Mouse (Mus musculus) left cerebral cortex, postnatal 25 days (tissue): ENCODE data around the gene Ppp2r3c. TPM values are rescaled to one million over a fixed set of nuclear protein-coding genes. Genes with fewer than 3 reads are reported as not detected.
"Not testable (repeated sequence)": the region's sequence is repeated elsewhere in the genome, so short reads cannot be mapped to it uniquely, and the experiment has no call there.

ENCODE experiments used
- DNase-seq, 2 experiments: peaks; one replicate each; pipeline ENCODE4 v3.0.0; 2022; ENCODE audit warnings: low spot score in 2 of 2, mixed read lengths in 1 of 2
- intact Hi-C: fragments of 180-260 bp; cut with DNase I; formaldehyde crosslinking; loops from one replicate; pipeline ENCODE4 v1.15.1; 2025
- total RNA-seq, 2 experiments: library from RNA; stranded (reverse); gene quantifications; 2 replicates each; pipeline ENCODE4 v1.2.3; 2021

Ppp2r3c gene
- total RNA-seq, 2 experiments from 2014 or later = 11.4 to 13.9 TPM

DNA sequence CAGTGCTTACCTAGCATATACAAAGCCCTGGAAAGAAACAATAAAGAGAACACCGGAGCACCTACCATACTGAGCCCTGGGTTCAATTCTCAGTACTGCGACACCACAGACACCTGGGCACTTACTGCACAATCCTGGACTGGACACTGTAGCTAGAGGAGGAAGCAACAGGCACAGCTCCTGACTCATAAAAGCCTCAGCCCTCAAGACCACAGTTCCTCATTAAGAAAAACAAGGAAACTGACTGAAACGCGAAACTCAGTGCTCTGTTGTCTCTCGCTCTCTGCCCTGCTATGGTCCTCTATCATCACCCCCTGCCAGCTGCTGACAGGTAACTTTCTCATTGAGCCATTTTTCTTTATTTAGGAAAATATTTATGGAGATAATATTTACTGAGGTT is 3.5 kb downstream of the Ppp2r3c start, which contains the start of gene 1110008L16Rik:
TSS of gene 1110008L16Rik (plus strand) at position 242 of the 400 bp plus-strand sequence.
- no peak for DNase-seq
- intact Hi-C loops = loop anchor here (10.0 kb wide), 1 partner anchor 465 kb away; no protein-coding TSS in a partner anchor

DNA sequence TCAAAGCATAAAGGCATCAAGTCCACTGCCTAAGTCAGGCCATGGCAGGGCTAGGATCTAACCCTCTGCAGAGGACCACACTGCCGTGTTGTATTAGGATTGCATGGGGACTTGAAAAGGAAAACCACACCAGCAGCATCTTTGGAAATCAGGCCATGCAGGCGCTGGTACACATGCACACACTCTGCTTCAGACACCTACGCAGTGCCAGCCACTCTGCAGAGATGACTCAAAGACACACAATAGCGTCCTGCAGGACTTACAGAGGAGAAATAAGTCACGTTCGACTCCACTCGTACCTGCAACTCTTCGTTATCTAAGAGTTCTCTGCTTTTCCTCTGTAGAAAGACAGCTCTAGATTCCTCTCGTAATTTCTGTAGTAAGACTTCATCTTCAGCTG is 4.7 kb downstream of the Ppp2r3c start:
- intact Hi-C loops = loop anchor here (10.0 kb wide), 1 partner anchor 463 kb away; no protein-coding TSS in a partner anchor
- DNase-seq = peak in 1 of 2 experiments; percentile 69

DNA sequence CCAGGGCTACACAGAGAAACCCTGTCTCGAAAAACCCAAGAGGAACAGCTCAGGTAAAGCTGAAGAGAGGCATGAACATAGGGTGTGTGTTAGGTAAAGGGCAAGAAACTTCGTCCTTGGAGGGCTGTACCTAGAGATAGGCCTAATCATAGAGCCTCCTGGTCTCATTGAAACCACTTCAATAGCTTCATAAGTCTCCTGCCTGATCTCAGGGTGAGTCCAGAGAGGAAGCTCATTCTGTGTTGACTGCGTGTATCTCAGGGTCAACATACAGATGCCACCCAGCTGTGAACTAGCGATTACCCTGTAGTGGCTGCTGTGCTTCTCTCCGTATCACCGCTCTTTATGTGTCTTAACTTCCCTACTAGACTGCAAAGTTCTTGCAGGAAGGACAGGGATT is 25.2 kb downstream of the Ppp2r3c start:
- intact Hi-C loops = not testable (repeated sequence)

DNA sequence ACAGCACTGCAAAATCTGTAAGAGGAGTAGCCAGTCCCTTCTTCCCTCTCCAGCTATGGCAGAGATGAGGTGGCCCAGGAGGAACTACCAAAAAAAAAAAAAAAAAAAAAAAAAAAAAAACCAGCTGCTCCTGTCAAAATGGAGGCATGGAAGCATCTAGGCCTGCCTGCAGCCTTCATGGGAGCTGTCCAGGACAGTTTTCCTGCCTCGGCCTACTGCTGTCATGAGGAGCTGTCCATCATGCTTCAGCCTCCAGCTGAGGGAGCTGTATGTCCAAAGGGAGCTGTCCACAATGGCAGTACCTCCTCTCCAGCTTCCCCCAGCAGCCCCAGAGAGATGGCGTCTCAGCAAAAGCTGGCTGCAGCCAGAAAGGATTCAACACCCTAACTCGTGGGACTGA is 30.6 kb downstream of the Ppp2r3c start:
- no peak for DNase-seq
- intact Hi-C loops = no loop called here

More for the DNA sequence above, 25.2 kb downstream of the Ppp2r3c start:
- not testable (repeated sequence) for DNase-seq

DNA sequence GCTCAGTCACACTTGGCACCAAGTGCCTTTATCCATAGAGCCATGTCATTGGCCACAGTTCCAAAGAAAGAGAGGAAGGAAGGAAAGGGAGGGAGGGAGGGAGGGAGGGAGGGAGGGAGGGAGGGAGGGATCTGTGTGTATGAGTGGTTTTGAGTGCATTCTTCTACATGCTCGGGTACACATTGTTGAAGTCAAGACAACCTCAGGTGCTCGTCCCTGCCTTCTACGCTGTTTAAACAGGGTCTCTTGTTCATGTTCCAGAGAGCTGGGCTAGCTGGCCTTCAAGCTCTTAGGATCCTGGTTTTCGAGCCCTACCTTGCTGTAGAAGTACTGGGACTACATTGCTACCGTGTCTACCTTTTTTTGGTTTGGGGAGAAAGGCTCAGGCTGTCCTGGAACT is 39.4 kb downstream of the Ppp2r3c start:
- intact Hi-C loops, DNase-seq: not testable (repeated sequence)

DNA sequence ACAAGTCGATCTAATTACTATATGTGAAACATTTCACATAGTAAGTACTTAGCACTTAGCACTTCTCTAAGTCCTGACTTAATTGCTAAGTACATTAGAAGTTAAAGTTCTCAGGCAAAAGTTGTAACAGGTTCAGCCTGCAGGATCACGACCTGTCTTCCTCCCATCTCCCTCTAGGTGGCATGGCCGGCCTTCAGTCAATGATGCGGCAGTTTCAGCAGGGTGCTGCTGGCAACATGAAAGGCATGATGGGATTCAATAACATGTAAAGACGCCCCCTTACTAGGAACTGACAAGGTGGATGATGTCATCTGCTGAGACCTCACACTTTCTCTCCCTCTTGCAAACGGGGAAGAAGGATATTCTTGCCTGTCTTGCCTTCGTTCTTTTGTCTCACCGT is 40.8 kb downstream of the Ppp2r3c start:
- DNase-seq, intact Hi-C loops: not testable (repeated sequence)

DNA sequence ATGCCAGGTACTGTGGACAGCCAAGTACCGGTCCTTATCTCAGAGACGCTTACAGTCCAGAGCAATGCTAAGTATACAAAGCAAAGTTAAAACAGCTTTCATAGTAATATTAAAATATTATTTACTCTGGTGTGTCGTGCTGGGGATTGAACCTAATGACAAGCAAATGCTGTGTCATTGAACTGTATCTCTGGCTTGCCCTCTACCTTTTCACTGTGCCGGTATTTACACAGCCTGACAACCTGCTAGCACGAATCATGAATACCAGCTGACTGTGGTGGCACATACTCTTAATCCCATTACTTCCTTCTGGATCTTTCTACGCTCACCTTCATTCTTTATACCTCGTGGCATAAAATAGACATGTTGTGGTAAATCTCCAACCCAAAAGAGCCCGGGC is 60.6 kb downstream of the Ppp2r3c start:
- DNase-seq, intact Hi-C loops: not testable (repeated sequence)

DNA sequence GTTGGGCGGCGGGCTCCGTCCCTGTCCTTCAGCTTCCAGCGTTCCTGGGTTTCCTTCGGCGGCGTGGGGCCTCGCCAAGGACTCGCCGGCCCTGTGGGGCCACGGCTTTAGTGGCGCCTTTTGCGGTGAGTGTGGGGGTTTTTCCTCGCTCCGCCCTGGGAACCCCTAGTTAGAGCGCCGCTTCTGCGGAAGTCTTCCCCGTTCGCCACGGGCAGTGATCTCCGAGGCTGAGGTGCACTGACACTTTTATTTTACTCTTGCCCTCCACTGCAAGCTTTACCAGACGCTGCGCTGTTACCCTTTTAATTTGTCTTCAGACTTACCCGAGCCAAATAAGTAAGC is 72.3 kb downstream of the Ppp2r3c start:
- DNase-seq, intact Hi-C loops: not testable (repeated sequence)

DNA sequence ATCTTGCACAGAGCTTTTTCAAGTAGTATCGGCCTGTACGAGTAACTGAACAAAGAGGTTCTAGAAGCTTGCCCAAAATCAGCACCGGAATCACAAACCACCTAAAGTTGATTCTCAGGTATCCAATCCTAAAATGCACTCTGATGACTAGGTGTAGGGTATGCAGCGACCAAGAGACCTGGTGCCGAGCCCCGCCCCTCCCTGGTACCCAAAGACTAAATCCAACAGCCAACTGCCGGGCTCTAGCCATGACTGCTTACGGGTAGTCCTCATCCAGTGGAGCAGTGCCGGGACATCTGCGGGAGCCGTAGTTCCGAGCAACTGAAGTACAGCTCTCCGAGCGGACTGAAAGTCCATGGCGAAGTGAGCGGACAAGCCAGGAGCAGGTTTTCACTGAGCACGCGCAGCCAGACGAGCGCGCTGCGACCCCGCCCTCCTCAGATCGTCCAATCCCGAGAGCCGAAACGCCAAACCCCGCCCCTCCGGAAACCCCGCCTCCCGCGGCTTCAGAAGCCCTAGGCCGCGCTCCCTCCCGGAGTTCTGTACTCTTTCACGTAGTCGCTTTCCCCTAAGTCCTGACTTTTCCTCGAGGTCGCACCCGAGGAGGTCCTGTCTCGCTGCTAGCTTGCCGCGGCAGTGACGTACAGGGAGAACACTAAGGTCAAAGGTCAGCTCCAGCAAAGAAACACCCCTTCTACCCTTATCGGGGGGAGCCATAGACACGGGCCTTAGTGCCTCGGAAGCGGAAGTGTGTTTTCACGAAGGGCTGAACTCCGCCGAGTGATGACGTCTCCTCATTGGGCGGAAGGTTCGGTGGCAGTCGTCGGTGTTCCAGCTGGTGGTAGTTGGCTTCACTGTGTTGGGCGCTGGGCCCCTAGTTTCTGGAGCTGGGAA is 72.9 kb downstream of the Ppp2r3c start, which contains the start of gene Srp54c:
TSS of gene Srp54c (plus strand) at position 543 of the 894 bp plus-strand sequence.
- intact Hi-C loops, DNase-seq: not testable (repeated sequence)

Other genes starting within 250 kb of the Ppp2r3c start
- 1 to 10 TPM; 8.4 to 9.6 TPM for gene 2700097O09Rik, start 222.9 kb downstream of the Ppp2r3c start, total RNA-seq
- gene Srp54a, start 222.7 kb downstream of the Ppp2r3c start, total RNA-seq = 10 to 100 TPM; 91.1 to 95.7 TPM
- 10 to 100 TPM; 18.0 to 19.4 TPM for gene Fam177a, start 178.5 kb downstream of the Ppp2r3c start, total RNA-seq
- 10 to 100 TPM; 53.7 to 57.4 TPM for gene Srp54b, start 147.9 kb downstream of the Ppp2r3c start, total RNA-seq
- gene 1700047I17Rik2, start 103.4 kb downstream of the Ppp2r3c start, total RNA-seq = under 1 TPM; 0.39 to 0.44 TPM
- 10 to 100 TPM; 34.5 to 38.0 TPM for gene Srp54c, start 72.8 kb downstream of the Ppp2r3c start, total RNA-seq
- gene 1110008L16Rik, start 3.4 kb downstream of the Ppp2r3c start, total RNA-seq = 1 to 10 TPM; 8.9 to 9.0 TPM
- 100 to 1,000 TPM; 144 to 145 TPM for gene Psma6, start 81.2 kb upstream of the Ppp2r3c start, total RNA-seq
- 10 to 100 TPM; 28.5 to 31.7 TPM for gene Nfkbia, start 189.6 kb upstream of the Ppp2r3c start, total RNA-seq